Mouse (Mus musculus): ENCODE measurements around the gene Cdk16. TPM values are rescaled to one million over a fixed set of nuclear protein-coding genes. Genes with fewer than 3 reads are reported as not detected.
A peak's percentile ranks its signal among the peaks of the same experiment; 100 is the strongest.

The Cdk16 gene
- 159 and 183 TPM in 2 replicates for polyA plus RNA-seq (2015; fragmentation: Nextera tagmentation; extraction: Ambion mirVana)

DNA sequence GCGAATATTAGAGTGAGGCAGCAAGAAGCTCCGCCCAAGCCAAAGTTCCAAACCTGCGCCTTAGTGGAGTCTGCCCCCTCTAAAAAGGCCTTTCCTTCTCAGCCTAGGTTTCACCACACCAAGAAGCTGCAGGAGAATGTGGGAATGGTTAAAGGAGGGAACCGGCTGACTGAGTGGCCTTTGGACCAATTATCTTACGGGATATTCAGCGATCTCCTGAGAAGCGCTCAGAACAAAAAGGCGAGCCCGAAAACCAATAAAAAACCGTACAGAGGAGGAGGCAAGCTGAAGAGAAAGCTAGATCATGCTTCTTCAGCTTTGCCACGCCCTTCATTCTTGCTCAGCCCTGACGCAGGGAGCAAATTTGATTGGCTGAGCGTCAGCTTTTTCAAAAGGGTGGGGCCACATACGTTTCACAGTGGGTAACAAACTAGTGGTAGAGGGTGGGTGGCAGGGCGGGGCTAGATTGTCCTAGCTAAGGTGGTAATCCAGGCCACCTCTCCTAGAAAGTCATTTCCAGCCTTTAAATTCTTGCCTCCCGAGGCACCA lies at the start of gene Cdk16:
Cdk16 (plus strand) TSS at position 436 of the 549 bp plus-strand sequence.
- whole genome bisulfite sequencing, result 15% methylated on average over 16 of the region's 16 CpGs
- no peaks in the 10 kb centered on the region for H3K27me3 ChIP-seq
- ATAC-seq (ENCODE audit: low FRiP score, low read depth), result peak; percentile 94
- peaks cover 5% of the 10 kb centered on the region for H3K36me3 ChIP-seq
- H3K27ac ChIP-seq (replicated peaks), result peak within 1 kb of the TSS; percentile 95
- peak within 1 kb of the TSS; percentile 67 for H3K4me2 ChIP-seq
- no peaks in the 10 kb centered on the region for H3K9me3 ChIP-seq
- peaks cover 20% of the 10 kb centered on the region for H3K4me1 ChIP-seq (replicated peaks)
- H3K4me3 ChIP-seq, result peak within 1 kb of the TSS; percentile 72
- H3K9ac ChIP-seq, result peak within 1 kb of the TSS; percentile 82

- Histone ChIP-seq H3K9me3 (no peaks in the 10 kb centered on the region), H3K36me3 (peaks cover 11% of the 10 kb centered on the region; the same call in 1 of the 2 replicates), H3K27ac (replicated peaks) (no peak overlapping the region), H3K4me3 (no peak overlapping the region), H3K27me3 (no peaks in the 10 kb centered on the region), H3K4me2 (no peak overlapping the region), H3K9ac (no peak overlapping the region), H3K4me1 (replicated peaks) (no peaks in the 10 kb centered on the region)
- ATAC-seq (ENCODE audit: low FRiP score, low read depth), result no peak
- WGBS, result 100% methylated on average over 2 of the region's 2 CpGs
Measured at GRCm38 (mm10) chrX:20638141-20638540, 49.6 kb upstream of the Cdk16 start.

DNA sequence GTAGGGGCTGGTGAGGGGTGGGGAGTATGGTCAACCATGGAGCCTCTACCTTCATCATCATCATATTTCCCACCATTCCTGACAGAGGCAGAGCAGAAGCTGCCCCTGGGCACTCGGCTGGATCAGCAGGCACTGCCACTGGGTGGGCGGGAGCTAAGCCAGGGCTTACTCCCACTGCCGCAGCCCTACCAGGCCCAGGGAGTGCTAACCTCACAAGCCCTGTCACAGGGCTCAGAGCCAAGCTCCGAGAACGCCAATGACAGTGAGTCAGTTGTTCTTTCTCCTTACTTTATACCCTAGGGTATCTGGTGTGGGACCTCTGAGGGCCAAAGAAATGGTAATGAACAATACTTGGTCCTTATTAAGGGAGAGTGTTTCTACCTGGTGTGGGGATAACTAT lies 43.0 kb upstream of the Cdk16 start:
- no peak overlapping the region for H3K4me3 ChIP-seq
- no peak for ATAC-seq (ENCODE audit: low FRiP score, low read depth)
- no peak overlapping the region for H3K4me2 ChIP-seq
- H3K9me3 ChIP-seq, result no peaks in the 10 kb centered on the region
- H3K4me1 ChIP-seq (replicated peaks), result no peaks in the 10 kb centered on the region
- H3K27me3 ChIP-seq, result no peaks in the 10 kb centered on the region
- H3K36me3 ChIP-seq, result peaks cover 31% of the 10 kb centered on the region
- 93% methylated on average over 5 of the region's 5 CpGs for WGBS
- no peak overlapping the region for H3K27ac ChIP-seq (replicated peaks)
- no peak overlapping the region for H3K9ac ChIP-seq

DNA sequence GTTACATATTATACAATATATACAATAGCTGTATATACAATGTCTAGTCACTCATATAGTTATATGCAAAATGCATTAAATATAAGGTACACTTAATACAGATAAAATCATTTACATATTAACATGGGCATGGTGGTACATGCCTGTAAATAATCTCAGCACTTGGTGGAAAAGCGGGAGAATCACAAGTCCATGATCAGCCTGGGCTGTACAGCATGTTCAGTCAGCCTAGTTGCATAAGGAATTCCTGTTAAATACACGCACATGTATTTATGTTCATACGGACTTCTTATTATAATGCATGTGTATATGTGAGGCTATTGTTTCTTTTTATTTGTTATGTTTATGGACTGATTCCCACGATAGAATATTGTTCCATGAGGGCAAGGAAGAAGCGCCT lies 30.2 kb upstream of the Cdk16 start:
- no peak for ATAC-seq (ENCODE audit: low FRiP score, low read depth)
- Histone ChIP-seq H3K4me2 (peak overlapping the region; percentile 76), H3K36me3 (no peaks in the 10 kb centered on the region), H3K4me3 (peak overlapping the region; percentile 50), H3K4me1 (replicated peaks) (0 out of 2 replicates have a peak, but pooled peaks cover 4% of the 10 kb centered on the region), H3K9ac (0 out of 2 replicates have a peak overlapping the region, but pooled peaks have one; percentile 19), H3K9me3 (no peaks in the 10 kb centered on the region), H3K27me3 (no peaks in the 10 kb centered on the region), H3K27ac (replicated peaks) (no peak overlapping the region)
- WGBS, result 35% methylated on average over 5 of the region's 5 CpGs

DNA sequence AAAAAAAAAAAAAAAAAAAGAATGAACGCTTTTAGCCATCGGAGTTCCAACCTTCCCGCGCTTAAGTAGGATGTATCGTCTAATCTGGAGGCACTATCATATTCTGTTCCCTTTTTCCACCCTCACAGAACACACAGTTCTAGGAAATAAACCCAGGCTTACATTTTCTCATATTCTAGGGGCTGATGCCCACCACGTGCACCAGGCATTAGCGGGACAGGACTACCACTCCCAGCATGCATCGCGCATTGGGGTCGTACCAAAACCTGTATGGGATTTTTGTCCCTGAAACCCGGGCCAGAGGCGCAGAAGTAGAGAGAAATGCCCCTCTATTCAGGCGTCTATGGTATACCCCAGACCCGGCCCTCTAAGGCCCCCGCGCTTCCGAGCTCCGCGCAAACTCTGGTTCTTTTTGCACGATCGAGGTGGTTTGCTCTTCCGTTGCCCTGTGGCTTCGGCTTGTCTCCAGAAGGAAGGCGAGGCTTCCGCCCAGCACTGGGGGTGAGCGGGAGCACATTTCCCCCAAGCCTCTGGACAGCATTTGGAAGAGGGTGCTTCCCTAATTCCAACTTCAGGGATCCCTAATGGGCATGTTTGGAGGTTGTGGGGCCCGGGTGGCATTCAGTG lies 29.6 kb upstream of the Cdk16 start, which contains the start of gene Uba1:
Uba1 (plus strand) TSS at position 301 of the 627 bp plus-strand sequence.
- peak within 1 kb of the TSS; percentile 35; the same call in 1 of the 2 replicates for H3K9ac ChIP-seq
- no peaks in the 10 kb centered on the region for H3K9me3 ChIP-seq
- no peaks in the 10 kb centered on the region for H3K36me3 ChIP-seq
- 0 out of 2 replicates have a peak, but pooled peaks cover 4% of the 10 kb centered on the region for H3K4me1 ChIP-seq (replicated peaks)
- no peaks in the 10 kb centered on the region for H3K27me3 ChIP-seq
- peak; percentile 86 for ATAC-seq (ENCODE audit: low FRiP score, low read depth)
- H3K4me2 ChIP-seq, result peak within 1 kb of the TSS; percentile 76
- H3K27ac ChIP-seq (replicated peaks), result peak within 1 kb of the TSS; percentile 61
- peak within 1 kb of the TSS; percentile 50 for H3K4me3 ChIP-seq
- WGBS, result 13% methylated on average over 27 of the region's 27 CpGs

DNA sequence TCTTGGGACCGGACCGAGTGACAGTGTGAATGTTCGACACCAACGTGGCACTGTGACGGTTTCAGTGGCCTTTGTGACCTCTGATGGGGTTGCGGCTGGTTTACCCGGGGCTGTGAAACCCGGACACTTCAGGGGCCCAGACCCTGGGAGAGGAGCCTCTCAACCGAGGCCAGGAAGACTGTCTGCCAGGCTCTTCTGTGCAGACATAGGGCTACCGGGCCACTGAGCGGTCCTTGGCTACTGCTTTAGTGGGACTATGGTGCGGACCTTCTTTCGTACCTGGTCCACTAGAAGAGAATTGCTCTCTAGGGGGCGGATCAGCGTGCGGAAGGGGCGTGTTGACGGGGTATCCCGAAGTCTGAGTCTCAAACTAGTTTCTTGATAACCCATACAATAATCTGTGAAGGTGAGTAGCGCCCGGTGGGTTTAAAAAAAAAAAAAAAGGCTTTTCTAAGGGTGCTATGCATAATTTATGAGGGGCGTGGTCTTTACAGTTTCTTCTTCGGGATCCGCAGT lies 28.8 kb upstream of the Cdk16 start:
- Histone ChIP-seq H3K27me3 (no peaks in the 10 kb centered on the region), H3K9me3 (no peaks in the 10 kb centered on the region), H3K4me3 (peak overlapping the region; percentile 50), H3K27ac (replicated peaks) (no peak overlapping the region), H3K9ac (peak overlapping the region; percentile 35; the same call in 1 of the 2 replicates), H3K4me1 (replicated peaks) (0 out of 2 replicates have a peak, but pooled peaks cover 4% of the 10 kb centered on the region), H3K36me3 (no peaks in the 10 kb centered on the region), H3K4me2 (peak overlapping the region; percentile 76)
- no peak for ATAC-seq (ENCODE audit: low FRiP score, low read depth)
- WGBS, result 28% methylated on average over 24 of the region's 24 CpGs

GRCm38 (mm10) chrX:20662317-20662715 lies 25.4 kb upstream of the Cdk16 start:
- H3K4me2 ChIP-seq, result peak overlapping the region; percentile 37
- no peak overlapping the region for H3K9ac ChIP-seq

DNA sequence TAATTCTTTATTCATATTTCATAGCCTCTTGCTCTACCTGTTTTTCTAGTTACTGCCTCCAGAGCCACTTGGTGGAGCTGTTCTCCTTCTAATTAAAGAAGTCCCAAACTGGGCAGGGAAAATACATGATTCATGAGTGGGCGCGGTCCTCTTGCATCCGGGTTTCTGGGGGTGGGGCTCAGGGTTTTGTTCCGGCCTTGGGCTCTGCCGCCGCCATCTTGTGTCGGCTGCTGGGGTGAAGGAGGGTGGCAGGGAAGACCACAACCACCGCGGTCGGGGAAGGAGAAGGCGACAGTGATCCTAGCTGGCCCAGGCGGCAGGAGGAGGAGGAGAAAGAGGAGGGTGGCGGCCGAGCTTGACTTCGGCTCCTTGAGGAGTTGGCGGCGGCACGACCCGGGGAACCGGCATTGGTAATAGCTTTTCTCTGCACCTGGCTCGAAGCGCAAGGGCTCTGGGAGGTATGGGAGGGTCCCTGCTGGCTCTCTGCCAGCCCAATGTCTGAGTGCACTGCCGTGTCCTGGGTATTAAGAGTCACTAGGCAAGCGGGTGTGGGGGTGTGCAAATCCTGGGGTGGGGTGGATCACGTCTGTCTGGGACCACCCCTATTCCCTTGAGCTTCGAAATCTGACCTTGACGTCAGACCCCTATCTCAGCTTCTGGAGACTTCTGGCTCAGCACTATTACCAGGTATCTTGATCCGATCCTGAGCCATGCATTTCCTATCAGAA lies 24.9 kb upstream of the Cdk16 start:
- Histone ChIP-seq H3K9me3 (no peaks in the 10 kb centered on the region), H3K4me2 (peak overlapping the region; percentile 52), H3K4me3 (peak overlapping the region; percentile 66), H3K9ac (peak overlapping the region; percentile 87), H3K27ac (replicated peaks) (peak overlapping the region; percentile 92), H3K36me3 (no peaks in the 10 kb centered on the region), H3K27me3 (no peaks in the 10 kb centered on the region), H3K4me1 (replicated peaks) (peaks cover 30% of the 10 kb centered on the region)
- peak; percentile 85 for ATAC-seq (ENCODE audit: low FRiP score, low read depth)
- WGBS, result 19% methylated on average over 28 of the region's 28 CpGs

More at GRCm38 (mm10) chrX:20662317-20662715, 25.4 kb upstream of the Cdk16 start:
- Histone ChIP-seq H3K9me3 (no peaks in the 10 kb centered on the region), H3K36me3 (no peaks in the 10 kb centered on the region), H3K27ac (replicated peaks) (peak overlapping the region; percentile 72), H3K27me3 (no peaks in the 10 kb centered on the region), H3K4me1 (replicated peaks) (peaks cover 30% of the 10 kb centered on the region), H3K4me3 (peak overlapping the region; percentile 66)
- ATAC-seq (ENCODE audit: low FRiP score, low read depth), result peak; percentile 48; the same call in 1 of the 2 replicates
- 27% methylated on average over 5 of the region's 5 CpGs for WGBS

- 20% methylated on average over 9 of the region's 9 CpGs for WGBS
- peak overlapping the region; percentile 92 for H3K27ac ChIP-seq (replicated peaks)
- peak overlapping the region; percentile 87 for H3K9ac ChIP-seq
- no peaks in the 10 kb centered on the region for H3K9me3 ChIP-seq
- no peak; the same call in none of the 2 replicates for ATAC-seq (ENCODE audit: low FRiP score, low read depth)
- H3K4me2 ChIP-seq, result peak overlapping the region; percentile 52
- H3K36me3 ChIP-seq, result peaks cover 1% of the 10 kb centered on the region; the same call in 1 of the 2 replicates
- H3K4me3 ChIP-seq, result peak overlapping the region; percentile 66
- H3K4me1 ChIP-seq (replicated peaks), result peaks cover 30% of the 10 kb centered on the region
- no peaks in the 10 kb centered on the region for H3K27me3 ChIP-seq
Measured at GRCm38 (mm10) chrX:20663444-20663790, 24.3 kb upstream of the Cdk16 start.

DNA sequence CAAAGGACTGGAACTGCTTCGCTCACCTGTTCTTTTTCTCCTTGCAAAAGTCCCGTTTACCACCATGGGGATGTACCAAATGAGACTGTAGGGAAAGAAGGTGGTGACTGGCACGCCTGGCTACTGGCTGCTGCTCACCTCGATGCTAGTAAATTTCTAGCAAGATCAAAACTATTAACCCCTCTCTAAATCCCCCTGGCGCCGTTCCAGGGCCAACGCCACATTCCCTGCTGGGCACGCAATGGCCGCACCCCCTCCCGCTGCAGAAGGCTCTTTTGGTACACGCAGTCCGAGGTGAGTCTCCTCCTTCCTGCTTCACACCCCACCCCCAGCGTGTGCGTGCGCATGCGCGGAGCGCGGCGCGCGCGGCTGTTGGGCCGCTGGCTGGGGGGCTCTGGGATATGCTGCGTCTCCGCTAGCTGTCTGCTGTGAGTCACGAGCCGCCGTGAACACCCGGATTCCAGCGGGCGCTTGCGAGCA lies 354 bp downstream of the Cdk16 start:
- H3K4me3 ChIP-seq, result peak overlapping the region; percentile 72
- no peaks in the 10 kb centered on the region for H3K9me3 ChIP-seq
- peak overlapping the region; percentile 95 for H3K27ac ChIP-seq (replicated peaks)
- H3K4me2 ChIP-seq, result peak overlapping the region; percentile 67
- ATAC-seq (ENCODE audit: low FRiP score, low read depth), result peak; percentile 93
- whole genome bisulfite sequencing, result 27% methylated on average over 33 of the region's 33 CpGs
- H3K27me3 ChIP-seq, result no peaks in the 10 kb centered on the region
- H3K9ac ChIP-seq, result peak overlapping the region; percentile 82
- no peaks in the 10 kb centered on the region for H3K36me3 ChIP-seq
- peaks cover 20% of the 10 kb centered on the region for H3K4me1 ChIP-seq (replicated peaks)

DNA sequence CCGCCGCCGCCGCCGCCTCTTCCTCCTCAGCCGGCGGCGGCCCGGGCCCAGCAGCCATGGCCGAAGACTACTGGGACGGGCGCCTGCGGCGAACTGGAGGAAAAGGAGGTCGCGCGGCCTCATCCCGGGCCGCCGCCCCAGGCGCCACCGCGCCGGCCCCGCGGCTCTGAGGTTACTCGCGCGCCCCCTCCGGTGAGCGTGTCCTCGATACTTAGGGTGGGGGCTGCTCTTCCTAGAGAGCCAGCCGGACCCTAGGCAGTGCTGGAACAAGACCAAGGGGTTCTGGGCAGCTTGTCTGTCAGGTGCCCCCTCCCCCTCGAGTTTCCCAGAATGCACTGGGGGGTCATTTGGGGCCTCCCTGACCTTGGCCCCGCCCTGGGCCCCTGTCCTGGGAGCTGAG lies 861 bp downstream of the Cdk16 start:
- Histone ChIP-seq H3K9ac (peak overlapping the region; percentile 82), H3K27ac (replicated peaks) (peak overlapping the region; percentile 95), H3K36me3 (no peaks in the 10 kb centered on the region), H3K9me3 (no peaks in the 10 kb centered on the region), H3K27me3 (no peaks in the 10 kb centered on the region), H3K4me2 (peak overlapping the region; percentile 67), H3K4me1 (replicated peaks) (peaks cover 20% of the 10 kb centered on the region), H3K4me3 (peak overlapping the region; percentile 72)
- 24% methylated on average over 24 of the region's 35 CpGs for WGBS
- peak; percentile 62 for ATAC-seq (ENCODE audit: low FRiP score, low read depth)
